Mouse (Mus musculus) hindbrain, embryonic 10.5 days (tissue): ENCODE data around the gene Fam83d. TPM values are rescaled to one million over a fixed set of nuclear protein-coding genes. Genes with fewer than 3 reads are reported as not detected.

ENCODE experiments used
- DNase-seq: peaks from one replicate; pipeline ENCODE4 v3.0.0-alpha.2; 2017; ENCODE audit warnings: low spot score
- H3K27ac ChIP-seq: fragments of 300-500 bp; sonication (generic); 2 replicates; pipeline ENCODE4 v1.5.1; 2016; ENCODE audit warnings: mild to moderate bottlenecking, moderate library complexity
- H3K27me3 ChIP-seq: fragments of 300-500 bp; sonication (generic); 2 replicates; pipeline ENCODE4 v1.6.1; 2016; ENCODE audit warnings: mild to moderate bottlenecking; ENCODE audit not compliant: poor library complexity, insufficient read depth, severe bottlenecking
- H3K36me3 ChIP-seq: fragments of 300-500 bp; sonication (generic); 2 replicates; pipeline ENCODE4 v1.6.1; 2016; ENCODE audit warnings: mild to moderate bottlenecking, moderate library complexity
- H3K4me1 ChIP-seq: fragments of 300-500 bp; sonication (generic); replicated peaks from 2 replicates; pipeline ENCODE4 v1.6.1; 2016; ENCODE audit warnings: mild to moderate bottlenecking
- H3K4me3 ChIP-seq: fragments of 300-500 bp; sonication (generic); 2 replicates; pipeline ENCODE4 v1.5.1; 2016; ENCODE audit warnings: mild to moderate bottlenecking, moderate library complexity
- H3K9me3 ChIP-seq: fragments of 300-500 bp; sonication (generic); 2 replicates; pipeline ENCODE4 v1.6.1; 2016; ENCODE audit warnings: mild to moderate bottlenecking, moderate library complexity
- WGBS: fragments of 180-500 bp; shearing (Covaris S2); methylation state at CpG from one replicate; pipeline ENCODE4 v1.1.7; 2016; 5-methylcytosine and 5-hydroxymethylcytosine counted together
- polyA plus RNA-seq: library from polyadenylated mRNA; unstranded; fragments of >200 nt; fragmentation: Nextera tagmentation; extraction: Ambion mirVana; gene quantifications from 2 replicates; pipeline ENCODE4 v1.2.1, GENCODE M21; 2016

Gene Fam83d
- polyA plus RNA-seq, result 46.8 and 48.8 TPM in 2 replicates

DNA sequence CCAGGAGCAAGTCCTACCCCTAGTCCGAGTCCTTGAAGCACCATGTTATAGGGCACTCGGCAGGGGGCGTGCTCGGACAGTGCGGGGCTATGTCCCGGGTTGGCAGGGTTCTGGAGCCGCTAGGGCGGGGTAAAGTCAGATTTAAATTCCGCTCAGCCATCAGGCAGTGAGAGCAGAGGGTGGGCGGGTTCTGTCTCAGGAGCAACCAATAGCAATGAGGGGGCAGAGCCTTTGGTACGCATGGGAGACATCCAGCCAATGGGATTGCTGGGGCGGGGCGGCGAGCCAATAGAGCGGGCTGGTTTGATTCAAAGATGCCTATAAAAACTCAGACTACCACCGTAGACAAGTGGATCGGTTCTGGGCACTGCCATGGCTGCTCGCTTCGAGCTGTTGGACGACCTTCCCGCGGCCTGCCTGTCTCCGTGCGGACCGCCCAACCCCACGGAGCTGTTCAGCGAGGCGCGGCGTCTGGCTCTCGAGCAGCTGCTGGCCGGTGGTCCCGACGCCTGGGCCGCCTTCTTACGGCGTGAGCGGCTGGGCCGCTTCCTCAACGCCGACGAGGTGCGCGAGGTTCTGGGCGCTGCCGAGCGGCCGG is at the start of gene Fam83d:
Fam83d (plus strand) TSS at position 352 of the 598 bp plus-strand sequence.
- Histone ChIP-seq H3K9me3 (no peaks in the 10 kb centered on the region), H3K27me3 (no peaks in the 10 kb centered on the region), H3K4me1 (peaks cover 50% of the 10 kb centered on the region), H3K4me3 (peak within 1 kb of the TSS; percentile 91), H3K36me3 (peaks cover 20% of the 10 kb centered on the region; the same call in 1 of the 2 replicates), H3K27ac (peak within 1 kb of the TSS; percentile 93)
- WGBS, result under 1% methylated on average over 48 of the region's 48 CpGs
- DNase-seq, result peak; percentile 97

DNA sequence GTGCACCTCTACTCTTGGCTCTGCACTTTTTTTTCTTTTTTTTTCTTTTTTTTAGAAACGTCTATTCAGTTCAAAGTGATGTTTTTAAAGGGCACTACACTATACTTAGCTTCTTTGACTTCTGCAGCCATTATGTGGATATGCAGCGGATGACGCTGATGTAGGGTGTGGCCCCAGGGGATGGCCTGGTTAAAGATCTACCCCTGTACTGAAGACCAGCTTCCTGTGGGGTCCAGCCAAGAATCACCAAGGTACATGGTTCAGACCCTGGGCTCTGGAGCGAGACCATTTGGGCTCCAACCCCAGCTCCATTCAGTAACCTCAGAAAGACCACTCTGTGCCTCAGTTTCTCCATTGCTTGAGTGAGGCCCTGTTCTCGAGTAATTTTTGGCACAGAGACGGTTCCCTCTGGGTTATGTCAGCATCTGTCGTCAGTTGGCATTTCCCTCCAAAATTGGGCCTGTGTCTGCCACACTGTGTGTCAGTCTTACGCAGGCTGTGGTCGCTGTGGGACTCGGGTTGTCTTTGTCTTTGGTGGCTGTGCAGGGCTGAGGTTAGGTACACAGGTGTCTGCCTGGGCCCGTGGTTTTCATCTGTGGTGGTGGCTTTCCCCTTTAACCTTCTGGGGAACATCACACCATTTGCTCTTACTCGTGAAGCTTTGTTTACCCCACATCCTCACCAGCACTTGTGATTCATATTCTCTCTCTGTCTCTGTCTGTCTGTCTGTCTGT is 48.9 kb upstream of the Fam83d start:
- peaks cover 44% of the 10 kb centered on the region for H3K4me1 ChIP-seq
- H3K36me3 ChIP-seq, result no peaks in the 10 kb centered on the region
- no peak for DNase-seq
- H3K9me3 ChIP-seq, result no peaks in the 10 kb centered on the region
- no peak overlapping the region for H3K27ac ChIP-seq
- WGBS, result 86% methylated on average over 12 of the region's 12 CpGs
- no peak overlapping the region for H3K4me3 ChIP-seq
- no peaks in the 10 kb centered on the region for H3K27me3 ChIP-seq

DNA sequence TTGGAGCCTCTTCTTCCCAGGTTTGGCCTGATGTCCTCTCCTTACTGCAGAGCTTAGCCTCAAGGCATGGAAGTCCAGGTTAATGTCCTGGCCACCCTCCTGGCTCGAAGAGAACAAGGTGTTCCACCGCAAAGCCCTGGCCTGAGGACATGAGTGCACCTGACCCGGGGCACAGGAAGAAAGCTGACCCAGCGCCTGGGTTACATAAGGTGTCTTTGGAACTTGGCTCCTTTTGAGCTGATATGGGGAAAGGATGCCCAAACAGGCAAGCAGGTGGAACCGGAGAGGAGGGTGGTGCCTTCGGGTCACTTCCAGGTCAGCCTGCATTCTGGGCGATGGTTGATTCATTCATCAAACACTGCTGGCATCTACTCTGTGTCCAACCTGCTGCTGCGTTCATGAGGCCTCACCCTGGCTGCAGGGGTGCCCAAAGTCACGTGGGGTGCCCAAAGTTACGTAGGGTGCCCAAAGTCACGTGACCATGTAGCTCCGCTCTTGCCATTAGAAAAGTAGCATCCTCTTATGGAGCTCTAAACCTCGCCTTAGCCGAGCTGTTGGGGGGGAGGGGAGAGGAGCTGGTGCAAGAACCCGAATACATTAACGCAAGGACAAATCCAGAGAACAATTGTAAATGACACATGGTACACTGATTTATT is 47.0 kb upstream of the Fam83d start:
- H3K4me1 ChIP-seq, result peaks cover 38% of the 10 kb centered on the region
- no peaks in the 10 kb centered on the region for H3K36me3 ChIP-seq
- no peaks in the 10 kb centered on the region for H3K9me3 ChIP-seq
- DNase-seq, result no peak
- no peaks in the 10 kb centered on the region for H3K27me3 ChIP-seq
- WGBS, result 77% methylated on average over 16 of the region's 16 CpGs
- H3K4me3 ChIP-seq, result no peak overlapping the region
- H3K27ac ChIP-seq, result no peak overlapping the region

DNA sequence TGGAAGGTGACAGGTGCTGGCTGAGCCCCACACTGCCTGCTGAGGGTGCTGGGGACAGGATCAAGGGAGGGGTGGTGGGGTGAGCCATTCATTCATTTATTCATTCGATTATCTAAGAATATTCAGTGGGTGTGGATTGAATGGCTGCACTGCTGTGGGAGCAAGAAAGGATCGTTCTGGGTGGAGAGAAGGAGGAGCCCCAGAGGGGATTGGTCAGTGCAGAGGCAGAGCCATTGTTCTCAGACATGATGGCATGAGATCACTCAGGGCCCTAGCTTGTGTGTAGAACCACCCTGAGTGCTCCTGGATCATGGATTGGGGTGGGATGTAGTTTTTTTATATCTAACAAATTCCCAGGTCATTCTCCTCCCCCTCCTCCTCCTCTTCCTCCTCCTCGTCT is 46.4 kb upstream of the Fam83d start:
- no peaks in the 10 kb centered on the region for H3K27me3 ChIP-seq
- H3K27ac ChIP-seq, result no peak overlapping the region
- no peaks in the 10 kb centered on the region for H3K9me3 ChIP-seq
- peaks cover 32% of the 10 kb centered on the region for H3K4me1 ChIP-seq
- no peaks in the 10 kb centered on the region for H3K36me3 ChIP-seq
- WGBS, result 58% methylated on average over 3 of the region's 3 CpGs
- no peak for DNase-seq
- no peak overlapping the region for H3K4me3 ChIP-seq

DNA sequence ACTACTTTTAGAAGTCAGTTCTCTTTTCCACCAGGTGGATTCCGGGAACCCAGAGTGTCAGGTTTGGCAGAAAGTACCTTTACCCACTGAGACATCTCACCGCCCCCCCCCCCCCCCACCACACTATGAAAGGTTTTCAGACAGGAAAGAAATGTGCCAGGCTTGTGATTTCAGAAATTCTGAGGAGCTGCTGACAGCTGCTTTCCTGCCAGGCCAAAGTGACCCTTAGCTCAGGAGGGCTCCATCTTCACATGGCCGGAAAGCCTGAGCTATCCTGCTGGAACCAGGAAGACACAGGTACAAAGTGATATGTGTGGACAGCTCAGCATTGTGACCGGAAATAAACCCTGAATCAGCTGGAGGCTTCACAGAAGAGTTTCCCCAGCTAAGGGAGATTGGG is 45.8 kb upstream of the Fam83d start:
- no peaks in the 10 kb centered on the region for H3K36me3 ChIP-seq
- DNase-seq, result no peak
- WGBS, result 86% methylated on average over 4 of the region's 4 CpGs

DNA sequence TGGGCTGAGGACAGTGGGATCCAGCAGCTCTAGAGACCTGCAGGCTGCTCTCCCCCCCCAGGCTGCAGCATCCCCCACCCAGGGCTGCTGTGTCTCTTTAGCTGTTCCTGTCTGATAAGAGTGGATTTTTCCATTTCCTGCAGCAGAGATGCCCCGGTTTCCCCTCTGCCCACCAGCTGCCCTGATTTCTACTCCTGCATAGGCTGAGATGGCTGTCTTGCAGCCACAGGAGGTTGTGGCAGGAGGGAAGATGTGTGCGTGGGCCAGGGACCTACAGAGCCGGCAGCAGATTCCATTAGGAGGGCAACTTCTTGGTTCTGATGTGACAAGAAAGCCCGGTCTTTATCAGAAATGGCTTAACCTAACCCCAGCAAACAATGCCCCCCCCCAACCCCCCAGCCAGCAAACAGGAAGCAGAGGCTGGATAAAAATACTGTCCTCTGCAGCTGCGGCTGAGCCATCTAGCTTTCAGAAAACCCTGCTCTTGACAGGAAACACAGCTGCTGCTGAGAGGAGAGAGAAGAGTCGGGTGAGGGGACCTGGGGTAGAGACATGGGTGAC is 44.8 kb upstream of the Fam83d start:
- 69% methylated on average over 6 of the region's 6 CpGs for WGBS
- H3K4me1 ChIP-seq, result peaks cover 31% of the 10 kb centered on the region
- no peak for DNase-seq
- peak overlapping the region; percentile 36; the same call in 1 of the 2 replicates for H3K27ac ChIP-seq
- H3K9me3 ChIP-seq, result no peaks in the 10 kb centered on the region
- no peaks in the 10 kb centered on the region for H3K36me3 ChIP-seq
- no peak overlapping the region for H3K4me3 ChIP-seq
- no peaks in the 10 kb centered on the region for H3K27me3 ChIP-seq

More for the DNA sequence above, 45.8 kb upstream of the Fam83d start:
- Histone ChIP-seq H3K9me3 (no peaks in the 10 kb centered on the region), H3K4me1 (peaks cover 31% of the 10 kb centered on the region), H3K27ac (no peak overlapping the region), H3K27me3 (no peaks in the 10 kb centered on the region), H3K4me3 (no peak overlapping the region)

DNA sequence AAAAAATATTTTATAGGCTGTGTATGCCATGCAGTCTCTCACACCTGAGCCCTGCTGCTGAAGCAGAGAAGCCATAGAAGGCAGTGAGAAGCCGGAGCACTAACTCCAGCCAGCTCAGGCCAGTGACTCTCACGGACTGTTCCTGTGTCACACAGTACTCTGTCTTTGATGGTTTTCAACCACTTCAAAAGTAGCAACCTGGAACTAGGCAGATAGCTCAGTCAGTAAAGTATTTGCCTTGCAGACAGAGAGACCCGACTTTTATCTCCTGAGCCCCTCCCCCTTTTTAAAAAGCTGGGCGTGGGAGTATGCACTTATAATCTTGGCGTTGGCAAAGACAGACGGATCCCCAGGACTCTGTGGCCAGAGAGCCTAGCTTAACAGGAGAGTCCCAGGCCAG is 44.1 kb upstream of the Fam83d start:
- H3K4me1 ChIP-seq, result peaks cover 31% of the 10 kb centered on the region
- WGBS, result 60% methylated on average over 6 of the region's 6 CpGs
- no peak overlapping the region for H3K27ac ChIP-seq
- H3K27me3 ChIP-seq, result no peaks in the 10 kb centered on the region
- H3K9me3 ChIP-seq, result no peaks in the 10 kb centered on the region
- no peak for DNase-seq
- H3K36me3 ChIP-seq, result no peaks in the 10 kb centered on the region
- H3K4me3 ChIP-seq, result no peak overlapping the region

DNA sequence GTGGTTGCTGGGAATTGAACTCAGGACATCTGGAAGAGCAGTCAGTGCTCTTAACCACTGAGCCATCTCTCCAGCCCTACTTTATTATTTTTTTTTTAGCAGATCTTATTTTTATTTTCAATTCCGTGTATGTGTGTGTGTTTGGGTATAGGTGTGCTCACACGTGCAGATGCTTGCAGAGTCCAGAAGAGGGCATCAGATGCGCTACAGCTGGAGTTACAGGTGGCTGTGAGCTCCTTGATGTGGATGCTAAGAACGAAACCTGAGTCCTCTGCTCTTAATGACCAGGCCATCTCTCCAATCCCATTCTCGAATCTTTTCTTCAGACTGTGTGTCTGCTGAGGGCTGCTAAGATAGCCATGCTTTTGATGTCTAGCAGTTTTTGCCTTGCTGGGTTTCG is 41.6 kb upstream of the Fam83d start:
- Histone ChIP-seq H3K27me3 (no peaks in the 10 kb centered on the region), H3K4me1 (peaks cover 25% of the 10 kb centered on the region), H3K9me3 (no peaks in the 10 kb centered on the region), H3K27ac (no peak overlapping the region), H3K4me3 (no peak overlapping the region), H3K36me3 (no peaks in the 10 kb centered on the region)
- WGBS, result 70% methylated on average over 6 of the region's 6 CpGs
- DNase-seq, result no peak

DNA sequence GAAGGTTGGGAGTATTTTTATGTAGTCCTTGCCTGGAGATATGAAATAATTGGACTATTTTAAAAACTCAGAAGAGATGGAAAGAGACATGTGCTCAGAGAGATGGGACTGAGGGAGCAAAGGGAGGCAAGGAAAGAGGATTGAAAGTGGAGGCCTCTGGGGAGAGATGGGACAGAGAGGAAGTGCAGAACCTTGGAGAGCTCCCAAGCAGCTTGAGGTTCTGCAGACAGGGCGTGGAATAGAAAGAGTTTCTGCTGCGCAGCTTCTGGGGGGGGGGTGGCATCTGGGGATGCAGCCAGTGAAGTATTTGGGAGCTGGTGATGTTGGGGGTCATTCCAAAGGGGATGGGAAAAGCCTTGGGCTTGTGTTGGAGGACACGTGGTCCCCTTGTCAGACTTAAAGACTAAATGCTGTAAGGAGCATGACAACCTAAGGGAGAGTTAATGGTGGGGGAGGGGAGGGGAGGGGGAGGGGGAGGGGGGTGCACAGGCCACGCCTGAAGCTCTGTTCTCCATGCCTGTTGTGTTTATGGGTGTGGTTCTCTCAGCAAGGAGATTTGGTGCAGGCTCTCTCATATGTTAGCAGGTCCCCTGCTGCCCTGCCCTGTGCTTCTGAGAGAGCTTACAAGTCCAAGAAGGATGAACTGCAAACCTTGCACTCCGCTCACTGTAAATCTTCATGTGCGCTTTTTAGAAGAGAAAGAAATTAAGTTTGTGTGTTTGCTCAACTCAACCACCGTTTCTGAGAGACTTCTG is 39.7 kb upstream of the Fam83d start:
- Histone ChIP-seq H3K36me3 (no peaks in the 10 kb centered on the region), H3K4me3 (no peak overlapping the region), H3K4me1 (0 out of 2 replicates have a peak, but pooled peaks cover 10% of the 10 kb centered on the region), H3K27me3 (no peaks in the 10 kb centered on the region), H3K9me3 (no peaks in the 10 kb centered on the region), H3K27ac (no peak overlapping the region)
- WGBS, result 50% methylated on average over 7 of the region's 7 CpGs
- no peak for DNase-seq

DNA sequence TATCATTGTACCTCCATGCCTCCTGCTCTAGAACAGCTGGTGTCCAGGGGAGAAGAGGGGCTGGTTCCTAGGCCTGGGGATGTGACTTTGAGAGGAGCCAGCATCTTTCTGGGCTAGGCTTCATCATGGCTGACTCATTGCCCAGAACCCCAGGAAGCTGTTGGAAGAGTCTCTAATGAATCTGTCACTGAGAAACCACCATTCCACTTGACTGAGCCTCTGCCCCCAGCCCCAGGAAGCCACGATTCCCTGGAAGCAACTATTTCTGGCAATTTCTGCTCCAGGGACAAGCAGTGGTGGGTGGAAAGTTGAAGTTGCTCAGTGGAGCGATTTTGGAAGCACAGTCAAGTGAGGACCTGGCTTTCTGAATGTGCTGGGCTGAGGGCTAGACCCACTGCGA is 37.0 kb upstream of the Fam83d start:
- Histone ChIP-seq H3K36me3 (no peaks in the 10 kb centered on the region), H3K9me3 (no peaks in the 10 kb centered on the region), H3K27me3 (no peaks in the 10 kb centered on the region), H3K4me3 (no peak overlapping the region), H3K4me1 (0 out of 2 replicates have a peak, but pooled peaks cover 6% of the 10 kb centered on the region), H3K27ac (no peak overlapping the region)
- DNase-seq, result no peak
- WGBS, result 74% methylated on average over 3 of the region's 3 CpGs

DNA sequence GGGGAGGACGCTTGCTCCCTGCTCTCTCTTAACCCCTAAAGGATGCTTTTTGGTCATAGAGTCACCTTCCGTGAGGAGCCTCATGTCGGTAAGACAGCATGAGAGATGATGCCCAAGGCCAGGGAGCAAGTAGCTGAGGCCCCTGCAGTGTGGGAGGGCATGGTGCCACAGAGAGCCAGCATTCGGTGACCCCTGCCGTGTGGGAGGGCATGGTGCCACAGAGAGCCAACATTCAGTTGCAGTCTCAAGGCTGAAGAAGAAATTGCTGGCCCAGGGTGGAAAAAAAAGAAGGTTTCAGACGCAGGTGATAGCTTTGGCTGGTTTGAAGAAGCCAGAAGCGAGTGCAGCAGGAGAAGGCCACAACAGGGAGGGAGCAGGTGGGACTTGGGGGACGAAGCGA is 35.4 kb upstream of the Fam83d start:
- 88% methylated on average over 9 of the region's 9 CpGs for WGBS
- DNase-seq, result no peak

DNA sequence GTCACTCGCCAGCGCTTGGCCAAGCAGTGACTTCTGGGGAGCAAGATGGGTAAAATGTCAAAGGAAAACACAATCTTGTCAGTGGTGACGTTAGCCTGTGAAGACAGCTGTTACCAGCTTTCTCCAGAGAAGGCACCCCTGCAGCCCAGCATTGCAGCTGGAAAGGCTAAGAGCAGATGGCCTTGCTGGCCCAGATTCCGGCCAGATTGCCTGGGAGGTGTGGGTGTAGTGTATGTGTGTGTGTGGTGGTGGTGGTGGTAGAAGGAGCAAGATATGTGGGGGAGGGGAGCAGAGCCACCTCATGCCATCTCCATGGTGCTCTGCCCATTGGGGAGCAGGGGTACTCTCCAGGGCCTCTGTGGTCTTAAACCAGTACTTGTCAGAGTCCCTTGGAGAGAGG is 34.8 kb upstream of the Fam83d start:
- H3K27me3 ChIP-seq, result no peaks in the 10 kb centered on the region
- no peak overlapping the region for H3K27ac ChIP-seq
- no peak overlapping the region for H3K4me3 ChIP-seq
- no peak for DNase-seq
- peaks cover 6% of the 10 kb centered on the region for H3K4me1 ChIP-seq
- H3K9me3 ChIP-seq, result peaks cover 3% of the 10 kb centered on the region; the same call in 1 of the 2 replicates
- H3K36me3 ChIP-seq, result no peaks in the 10 kb centered on the region
- WGBS, result 74% methylated on average over 4 of the region's 4 CpGs

More for the DNA sequence above, 35.4 kb upstream of the Fam83d start:
- Histone ChIP-seq H3K9me3 (peaks cover 3% of the 10 kb centered on the region; the same call in 1 of the 2 replicates), H3K27ac (no peak overlapping the region), H3K4me1 (0 out of 2 replicates have a peak, but pooled peaks cover 6% of the 10 kb centered on the region), H3K36me3 (no peaks in the 10 kb centered on the region), H3K27me3 (no peaks in the 10 kb centered on the region), H3K4me3 (no peak overlapping the region)
